Mouse (Mus musculus): ENCODE data around the gene Ipo13. TPM values are rescaled to one million over a fixed set of nuclear protein-coding genes. Genes with fewer than 3 reads are reported as not detected.

Ipo13 gene
- polyA plus RNA-seq, 1 experiment from 2014 or later = 76.5 TPM

DNA sequence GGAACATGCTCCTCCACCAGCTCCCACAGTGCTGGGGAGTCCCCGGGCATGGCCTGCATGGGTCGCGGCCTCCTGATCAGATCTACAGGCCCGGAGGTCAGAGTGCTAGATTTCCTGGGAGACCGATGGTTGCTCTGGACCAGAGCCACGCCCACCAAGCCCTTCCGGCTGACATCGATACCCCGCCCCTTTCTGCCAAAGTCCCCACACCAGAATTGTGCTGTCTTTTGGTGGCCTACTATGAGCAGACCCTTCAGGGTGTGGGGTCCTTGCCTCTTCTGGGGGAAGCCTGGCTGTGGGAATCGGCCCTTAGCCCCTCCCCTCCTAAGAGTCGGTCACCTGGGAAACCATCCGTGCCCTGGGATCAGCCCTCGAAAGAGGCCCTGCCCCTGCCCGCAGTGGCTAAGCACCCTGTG is 42.3 kb downstream of the Ipo13 start, which contains the start of gene Ccdc24:
Gene Ccdc24 (minus strand): TSS at position 87 of the 416 bp plus-strand sequence.
- Histone ChIP-seq H3K36me3 (replicated peaks) (peaks cover 22% of the 10 kb centered on the region), H3K27me3 (replicated peaks) (no peaks in the 10 kb centered on the region), H3K4me2 (peak within 1 kb of the TSS; percentile 13; the same call in 1 of the 2 replicates), H3K4me1 (peaks cover 13% of the 10 kb centered on the region), H3K4me3 (no peak within 1 kb of the TSS), H3K9me3 (no peaks in the 10 kb centered on the region), H3K27ac (no peak within 1 kb of the TSS), H3K9ac (no peak within 1 kb of the TSS)
- ATAC-seq (replicated peaks) = no peak
- whole genome bisulfite sequencing = 4% methylated on average over 14 of the region's 14 CpGs

DNA sequence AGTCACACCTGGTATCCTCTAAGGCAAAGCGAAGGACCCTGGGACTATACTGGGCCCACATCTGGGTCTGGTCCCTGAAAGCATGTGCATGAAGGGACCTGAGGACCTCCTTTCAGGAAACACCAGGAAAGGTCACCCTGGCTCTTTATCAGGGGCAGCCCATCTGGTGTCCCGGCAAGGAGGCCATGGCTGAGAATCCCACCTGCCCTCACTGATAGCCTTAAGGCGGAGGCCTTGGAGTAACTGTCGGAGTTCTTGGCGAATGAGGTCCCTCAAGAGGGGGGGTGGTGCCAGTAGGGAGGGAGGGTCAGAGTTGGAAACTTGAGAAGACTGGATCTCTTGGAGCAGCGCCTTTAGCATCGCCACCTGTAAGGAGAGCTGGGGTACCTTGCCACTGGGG is 43.0 kb downstream of the Ipo13 start:
- ATAC-seq (replicated peaks) = no peak
- 70% methylated on average over 7 of the region's 7 CpGs for WGBS
- Histone ChIP-seq H3K4me2 (no peak overlapping the region), H3K27ac (no peak overlapping the region), H3K9ac (no peak overlapping the region), H3K9me3 (no peaks in the 10 kb centered on the region), H3K36me3 (replicated peaks) (peaks cover 15% of the 10 kb centered on the region), H3K27me3 (replicated peaks) (no peaks in the 10 kb centered on the region), H3K4me1 (peaks cover 13% of the 10 kb centered on the region), H3K4me3 (no peak overlapping the region)

DNA sequence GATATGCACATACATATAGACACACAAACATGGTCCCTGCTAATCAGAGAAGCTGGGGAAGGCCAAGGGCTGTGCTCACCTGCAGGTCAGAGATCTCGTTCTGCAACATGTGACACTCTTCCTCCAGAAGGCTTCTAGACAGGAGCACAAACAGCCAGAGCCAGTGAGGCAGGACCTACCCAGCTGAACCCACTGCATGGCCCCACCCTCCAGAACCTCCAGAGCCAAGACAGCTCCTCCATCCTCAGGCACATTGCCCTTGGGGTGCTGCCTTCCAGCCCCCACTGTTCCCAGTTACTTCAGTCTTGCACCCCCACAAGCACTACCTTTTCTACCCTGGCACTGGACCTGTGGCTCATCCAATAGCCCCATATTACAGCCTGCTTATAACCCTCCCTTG is 44.4 kb downstream of the Ipo13 start:
- Histone ChIP-seq H3K9me3 (no peaks in the 10 kb centered on the region), H3K27ac (no peak overlapping the region), H3K4me1 (peaks cover 17% of the 10 kb centered on the region), H3K36me3 (replicated peaks) (peaks cover 10% of the 10 kb centered on the region; the same call in 1 of the 2 replicates), H3K9ac (no peak overlapping the region), H3K4me3 (no peak overlapping the region), H3K4me2 (no peak overlapping the region), H3K27me3 (replicated peaks) (no peaks in the 10 kb centered on the region)
- 71% methylated on average over 1 of the region's 1 CpGs for WGBS
- ATAC-seq (replicated peaks) = no peak

DNA sequence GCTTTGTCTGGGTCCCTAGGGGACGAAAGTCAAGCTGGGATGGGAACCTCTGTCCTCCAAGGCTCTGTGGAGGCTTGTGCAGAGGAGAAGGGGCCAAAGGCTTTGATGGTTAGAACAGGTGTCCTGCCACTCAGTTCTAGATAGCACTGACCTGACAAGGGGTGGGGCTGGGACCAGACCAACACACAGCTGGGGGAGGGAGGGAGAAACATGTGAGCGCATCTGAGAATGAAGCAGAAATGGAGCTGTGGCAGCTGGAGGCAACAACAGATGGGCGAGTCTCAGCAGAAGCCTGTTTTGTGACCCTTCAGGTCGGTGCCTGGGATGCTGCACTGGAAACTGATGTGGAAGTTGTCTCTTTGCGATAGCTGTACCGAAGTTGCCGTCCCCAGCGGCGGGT is 45.5 kb downstream of the Ipo13 start:
- Histone ChIP-seq H3K4me3 (no peak overlapping the region), H3K27ac (no peak overlapping the region), H3K9ac (no peak overlapping the region), H3K36me3 (replicated peaks) (peaks cover 6% of the 10 kb centered on the region; the same call in 1 of the 2 replicates), H3K9me3 (no peaks in the 10 kb centered on the region), H3K4me1 (peaks cover 17% of the 10 kb centered on the region), H3K27me3 (replicated peaks) (no peaks in the 10 kb centered on the region), H3K4me2 (no peak overlapping the region)
- WGBS = 71% methylated on average over 9 of the region's 9 CpGs
- ATAC-seq (replicated peaks) = no peak

DNA sequence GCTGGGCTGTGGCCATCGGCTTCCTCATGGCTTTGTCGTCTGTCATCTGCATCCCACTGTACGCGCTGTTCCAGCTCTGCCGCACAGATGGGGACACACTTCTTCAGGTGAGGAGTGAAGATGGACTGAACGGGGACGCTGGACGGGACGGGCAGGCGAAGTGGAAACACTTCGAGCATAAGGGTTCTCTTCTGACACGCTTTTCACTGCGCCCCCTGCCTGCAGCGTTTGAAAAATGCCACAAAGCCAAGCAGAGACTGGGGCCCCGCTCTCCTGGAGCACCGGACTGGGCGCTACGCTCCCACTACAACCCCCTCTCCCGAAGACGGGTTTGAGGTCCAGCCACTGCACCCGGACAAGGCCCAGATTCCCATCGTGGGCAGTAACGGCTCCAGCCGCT is 47.0 kb downstream of the Ipo13 start:
- no peaks in the 10 kb centered on the region for H3K27me3 ChIP-seq (replicated peaks)
- WGBS = 14% methylated on average over 24 of the region's 24 CpGs

DNA sequence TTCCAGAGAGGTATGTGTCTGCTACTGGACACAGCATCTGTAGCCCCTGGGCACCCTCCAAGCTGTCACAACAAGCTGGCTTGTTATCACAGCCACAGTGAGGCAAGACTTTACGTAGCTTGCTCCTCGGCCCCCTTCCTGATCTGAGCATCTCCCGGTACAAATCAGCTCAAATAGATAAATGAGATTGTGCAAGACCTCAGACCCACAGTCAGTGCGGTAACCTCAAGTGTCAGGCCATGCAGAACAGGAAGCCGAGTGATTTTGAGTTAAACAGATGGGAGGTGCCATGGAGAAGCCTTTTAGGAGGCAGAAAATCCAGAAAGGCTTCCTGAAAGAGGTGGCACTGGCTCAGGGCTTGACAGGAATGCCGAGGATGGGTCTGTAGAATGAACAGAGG is 47.8 kb downstream of the Ipo13 start:
- Histone ChIP-seq H3K9me3 (no peaks in the 10 kb centered on the region), H3K4me1 (peaks cover 17% of the 10 kb centered on the region), H3K36me3 (replicated peaks) (no peaks in the 10 kb centered on the region), H3K27me3 (replicated peaks) (no peaks in the 10 kb centered on the region), H3K9ac (no peak overlapping the region), H3K4me2 (no peak overlapping the region), H3K27ac (no peak overlapping the region), H3K4me3 (no peak overlapping the region)
- WGBS = 81% methylated on average over 6 of the region's 6 CpGs
- no peak for ATAC-seq (replicated peaks)

More for the DNA sequence above, 47.0 kb downstream of the Ipo13 start:
- H3K27ac ChIP-seq = no peak overlapping the region
- H3K4me2 ChIP-seq = no peak overlapping the region
- no peaks in the 10 kb centered on the region for H3K9me3 ChIP-seq
- peak; percentile 16; the same call in 1 of the 2 replicates for ATAC-seq (replicated peaks)
- no peak overlapping the region for H3K9ac ChIP-seq
- peaks cover 21% of the 10 kb centered on the region for H3K4me1 ChIP-seq
- H3K36me3 ChIP-seq (replicated peaks) = no peaks in the 10 kb centered on the region
- H3K4me3 ChIP-seq = no peak overlapping the region

DNA sequence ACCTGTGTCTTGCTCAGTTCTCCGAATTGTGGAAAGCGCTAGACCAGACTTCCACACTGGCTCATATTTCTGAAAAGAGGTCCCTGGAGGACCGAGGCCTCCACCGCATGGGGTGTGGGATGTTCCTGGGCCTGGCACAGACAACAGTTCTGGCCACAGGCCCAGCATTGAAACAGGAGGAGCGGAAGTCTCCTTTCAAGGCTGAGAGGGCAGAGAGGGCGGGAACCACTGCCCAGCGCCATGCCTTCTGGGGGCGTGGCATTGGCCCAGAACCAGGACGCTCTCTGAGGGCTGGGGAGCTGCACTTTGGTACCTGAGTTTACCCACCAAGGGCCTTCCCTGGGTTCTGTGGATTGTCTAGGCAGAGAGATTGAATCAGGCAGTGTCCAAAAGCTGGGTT is 48.7 kb downstream of the Ipo13 start:
- no peak overlapping the region for H3K4me2 ChIP-seq
- ATAC-seq (replicated peaks) = no peak
- no peaks in the 10 kb centered on the region for H3K36me3 ChIP-seq (replicated peaks)
- H3K9ac ChIP-seq = no peak overlapping the region
- no peak overlapping the region for H3K27ac ChIP-seq
- no peak overlapping the region for H3K4me3 ChIP-seq
- no peaks in the 10 kb centered on the region for H3K27me3 ChIP-seq (replicated peaks)
- H3K9me3 ChIP-seq = no peaks in the 10 kb centered on the region
- WGBS = 52% methylated on average over 9 of the region's 9 CpGs
- H3K4me1 ChIP-seq = peaks cover 17% of the 10 kb centered on the region

DNA sequence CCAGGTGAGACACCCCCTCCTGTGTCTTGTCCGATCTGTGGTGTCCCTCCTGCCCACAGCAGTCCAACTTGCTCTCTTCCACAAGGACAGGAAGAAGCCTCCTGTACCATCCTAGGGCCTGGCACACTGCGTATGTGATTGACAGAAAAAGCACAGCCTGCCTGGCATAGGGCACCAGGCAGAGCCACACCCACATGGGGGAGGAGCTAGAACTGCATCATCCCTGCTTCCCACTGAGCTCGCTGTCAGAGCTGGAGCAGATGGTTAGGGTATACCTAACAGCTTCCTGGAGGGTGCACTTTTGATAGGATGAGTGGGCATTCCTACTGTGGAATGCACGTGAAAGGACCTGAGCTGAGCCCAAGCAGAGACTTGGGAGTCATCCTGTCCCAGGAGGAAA is 52.0 kb downstream of the Ipo13 start:
- Histone ChIP-seq H3K27ac (no peak overlapping the region), H3K4me1 (peaks cover 17% of the 10 kb centered on the region), H3K27me3 (replicated peaks) (no peaks in the 10 kb centered on the region), H3K9ac (no peak overlapping the region), H3K36me3 (replicated peaks) (no peaks in the 10 kb centered on the region), H3K4me3 (no peak overlapping the region), H3K9me3 (no peaks in the 10 kb centered on the region), H3K4me2 (no peak overlapping the region)
- WGBS = 28% methylated on average over 4 of the region's 4 CpGs
- peak; percentile 82 for ATAC-seq (replicated peaks)

DNA sequence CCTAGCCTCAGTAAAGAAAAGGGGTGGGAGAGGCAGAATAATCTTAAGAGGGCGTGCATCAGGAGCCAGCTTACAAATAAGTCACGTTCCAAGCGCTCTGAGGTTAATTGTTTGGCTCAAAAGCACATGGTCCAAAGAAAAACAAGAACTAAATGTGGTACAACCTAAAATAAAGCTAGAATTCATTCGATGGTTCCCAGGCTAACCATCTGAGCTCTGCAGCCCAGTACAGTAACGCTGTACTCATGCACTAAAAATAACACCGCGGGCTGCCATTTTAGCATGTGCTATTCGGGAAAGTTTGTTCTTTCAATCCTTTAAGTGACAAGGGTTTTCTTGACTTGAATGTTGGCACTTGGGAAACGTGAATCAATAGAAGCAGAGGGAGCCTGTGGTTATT is 54.2 kb downstream of the Ipo13 start:
- no peak for ATAC-seq (replicated peaks)
- Histone ChIP-seq H3K9me3 (no peaks in the 10 kb centered on the region), H3K4me1 (peaks cover 10% of the 10 kb centered on the region; the same call in 1 of the 2 replicates), H3K4me3 (no peak overlapping the region), H3K4me2 (no peak overlapping the region), H3K36me3 (replicated peaks) (no peaks in the 10 kb centered on the region), H3K27me3 (replicated peaks) (no peaks in the 10 kb centered on the region), H3K27ac (no peak overlapping the region), H3K9ac (no peak overlapping the region)
- WGBS = 82% methylated on average over 9 of the region's 9 CpGs

DNA sequence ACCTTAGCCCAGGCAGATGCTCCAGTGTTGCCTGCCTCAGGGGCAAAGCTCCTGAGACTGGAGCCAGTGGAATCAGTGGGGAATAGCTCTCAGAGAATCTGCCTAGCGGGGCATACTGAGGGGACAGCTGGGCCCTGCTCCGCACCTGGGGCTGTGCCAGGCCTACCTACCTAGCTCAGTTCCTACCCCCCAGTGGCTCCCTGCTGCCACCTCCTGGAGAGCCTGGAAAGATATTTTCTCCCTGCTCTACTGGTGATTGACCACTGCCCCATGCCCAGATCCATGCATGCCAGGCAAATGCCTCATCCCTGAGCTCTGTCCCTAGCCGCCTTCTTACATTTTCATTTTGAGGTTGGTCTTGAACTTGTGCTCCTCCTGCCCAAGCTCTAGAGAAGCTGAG is 56.0 kb downstream of the Ipo13 start:
- Histone ChIP-seq H3K4me1 (peaks cover 10% of the 10 kb centered on the region; the same call in 1 of the 2 replicates), H3K36me3 (replicated peaks) (no peaks in the 10 kb centered on the region)

DNA sequence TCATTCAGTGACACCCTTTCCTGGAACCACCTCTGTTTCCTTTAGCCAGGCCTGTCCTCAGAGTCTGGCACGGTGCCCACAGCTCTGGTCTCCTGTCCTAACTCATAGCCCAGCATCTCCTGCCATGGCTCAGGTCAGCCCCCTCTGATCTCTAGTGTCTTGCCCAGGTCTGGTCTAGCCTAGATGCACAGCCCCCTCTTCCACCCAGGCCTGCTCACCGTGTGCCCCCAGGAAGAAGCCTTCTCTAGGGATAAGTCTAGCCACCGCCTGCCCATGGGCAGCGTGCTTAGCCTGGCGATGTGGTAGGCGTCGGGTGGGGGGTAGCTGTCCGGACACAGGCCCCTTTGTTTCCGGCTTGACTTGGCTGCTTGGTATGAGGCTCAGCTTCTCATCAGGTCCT is 59.7 kb downstream of the Ipo13 start:
- 67% methylated on average over 9 of the region's 9 CpGs for WGBS
- H3K9ac ChIP-seq = no peak overlapping the region
- peaks cover 6% of the 10 kb centered on the region; the same call in 1 of the 2 replicates for H3K4me1 ChIP-seq
- peak; percentile 27 for ATAC-seq (replicated peaks)
- H3K4me3 ChIP-seq = no peak overlapping the region
- peak overlapping the region; percentile 53; the same call in 1 of the 2 replicates for H3K27ac ChIP-seq
- no peaks in the 10 kb centered on the region for H3K36me3 ChIP-seq (replicated peaks)
- no peaks in the 10 kb centered on the region for H3K27me3 ChIP-seq (replicated peaks)
- H3K9me3 ChIP-seq = no peaks in the 10 kb centered on the region
- no peak overlapping the region for H3K4me2 ChIP-seq

More for the DNA sequence above, 56.0 kb downstream of the Ipo13 start:
- ATAC-seq (replicated peaks) = no peak
- 64% methylated on average over 3 of the region's 3 CpGs for WGBS
- H3K27ac ChIP-seq = 0 out of 2 replicates have a peak overlapping the region, but pooled peaks have one; percentile 8
- no peak overlapping the region for H3K9ac ChIP-seq
- H3K27me3 ChIP-seq (replicated peaks) = no peaks in the 10 kb centered on the region
- no peak overlapping the region for H3K4me3 ChIP-seq
- H3K4me2 ChIP-seq = no peak overlapping the region
- no peaks in the 10 kb centered on the region for H3K9me3 ChIP-seq

DNA sequence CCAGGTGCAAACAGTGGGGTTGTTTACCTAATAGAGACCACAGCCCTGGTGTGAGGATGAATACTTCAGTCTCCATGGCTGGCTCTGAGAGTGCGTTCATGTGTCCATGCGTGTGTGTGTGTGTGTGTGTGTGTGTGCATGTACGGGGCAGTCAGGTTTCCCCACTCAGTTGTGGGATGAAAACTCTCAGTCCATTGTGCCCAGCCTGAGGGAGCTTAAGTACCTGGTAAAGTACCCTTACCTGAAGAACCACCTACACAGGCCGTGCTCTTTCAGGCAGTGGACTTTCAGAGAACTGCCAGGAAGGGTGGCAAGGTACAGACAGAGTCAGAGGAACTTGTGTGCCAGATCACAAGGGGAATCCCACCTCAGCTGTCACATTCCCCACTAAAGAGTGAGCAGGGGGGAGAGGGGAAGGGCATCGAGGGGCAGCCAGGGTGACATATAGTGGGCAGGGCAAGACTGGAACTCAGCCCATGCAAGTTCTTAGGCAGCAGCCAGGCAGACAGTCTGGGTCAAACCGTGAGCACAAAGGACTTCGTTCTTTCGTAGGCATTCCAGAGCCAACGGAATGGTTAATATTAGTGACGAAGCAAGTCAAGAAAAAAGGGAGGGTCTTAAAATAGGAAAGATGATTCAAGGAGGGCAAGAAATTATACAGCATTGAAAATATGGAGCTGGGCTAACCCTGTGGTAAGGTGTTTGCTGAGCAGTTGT is 62.5 kb downstream of the Ipo13 start:
- Histone ChIP-seq H3K36me3 (replicated peaks) (no peaks in the 10 kb centered on the region), H3K4me2 (no peak overlapping the region), H3K9me3 (no peaks in the 10 kb centered on the region), H3K4me3 (no peak overlapping the region), H3K4me1 (peaks cover 11% of the 10 kb centered on the region; the same call in 1 of the 2 replicates), H3K27me3 (replicated peaks) (no peaks in the 10 kb centered on the region), H3K9ac (no peak overlapping the region), H3K27ac (no peak overlapping the region)
- no peak for ATAC-seq (replicated peaks)
- WGBS = 92% methylated on average over 10 of the region's 10 CpGs

DNA sequence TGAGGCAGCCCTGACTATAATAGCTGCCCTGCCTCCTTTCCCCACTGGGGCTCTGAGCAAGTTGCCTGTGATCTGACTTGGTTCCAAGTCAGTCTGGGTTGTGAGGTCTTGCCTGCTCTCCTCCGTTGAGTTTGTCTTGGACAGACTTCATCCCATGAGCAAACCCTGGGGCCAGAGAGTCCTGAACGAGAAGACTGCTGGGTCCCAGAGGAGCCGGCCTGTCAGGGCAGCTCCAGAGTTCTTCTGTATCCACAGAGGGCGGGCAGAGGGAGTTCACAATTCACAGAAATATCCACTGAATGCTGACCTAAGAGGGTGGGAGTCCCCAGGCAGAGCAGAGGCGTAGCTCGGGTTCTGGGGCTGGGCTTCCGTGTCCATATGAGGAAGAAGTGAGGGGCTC is 63.9 kb downstream of the Ipo13 start:
- no peak for ATAC-seq (replicated peaks)
- Histone ChIP-seq H3K27ac (no peak overlapping the region), H3K36me3 (replicated peaks) (no peaks in the 10 kb centered on the region), H3K9me3 (no peaks in the 10 kb centered on the region), H3K4me3 (no peak overlapping the region), H3K9ac (no peak overlapping the region), H3K4me2 (no peak overlapping the region), H3K4me1 (peaks cover 11% of the 10 kb centered on the region; the same call in 1 of the 2 replicates), H3K27me3 (replicated peaks) (no peaks in the 10 kb centered on the region)
- 78% methylated on average over 7 of the region's 7 CpGs for WGBS

Measured in midbrain, embryonic 15.5 days (tissue).